Mouse (Mus musculus): Measurements from ENCODE around the gene Dennd1b. TPM values are rescaled to one million over a fixed set of nuclear protein-coding genes. Genes with fewer than 3 reads are reported as not detected.

Gene Dennd1b
- polyA plus RNA-seq, 1 experiment = 7.7 TPM

DNA sequence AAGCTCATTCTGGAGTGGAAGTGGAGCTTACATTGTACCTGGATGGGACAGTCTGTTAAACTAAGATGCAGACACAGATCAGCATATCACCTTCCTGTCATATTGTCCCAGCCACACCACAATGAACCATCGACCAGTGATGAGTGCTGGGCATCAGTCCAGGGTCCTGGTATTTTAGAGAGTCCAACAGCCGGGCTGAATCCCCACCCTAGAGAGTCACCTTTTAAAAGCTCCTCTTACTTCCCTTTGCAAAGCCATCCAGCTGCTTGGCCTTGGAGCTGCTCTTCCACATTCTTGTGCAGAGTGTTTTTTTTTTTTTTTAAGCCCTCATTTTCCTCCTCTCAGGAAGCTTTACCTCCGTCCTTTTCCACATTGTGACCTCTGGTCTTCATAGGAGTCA lies 33.2 kb upstream of the Dennd1b start:
- Histone ChIP-seq H3K27ac (ENCODE audit: control insufficient read depth, insufficient read depth, low read depth, low read length, poor library complexity) (no peak overlapping the region), H3K4me3 (replicated peaks; ENCODE audit: control insufficient read depth, low read depth, low read length) (no peak overlapping the region), H3K4me1 (ENCODE audit: control insufficient read depth, insufficient read depth, low read length) (no peaks in the 10 kb centered on the region)
- TF ChIP-seq POLR2A (IDR thresholded peaks at IDR 0.05; ENCODE audit: borderline replicate concordance, control insufficient read depth, low read depth, low read length) (no peak), CTCF (IDR thresholded peaks at IDR 0.05; ENCODE audit: control insufficient read depth, insufficient read depth, low read length) (no peak)
- 30% methylated on average over 3 of the region's 3 CpGs for WGBS

DNA sequence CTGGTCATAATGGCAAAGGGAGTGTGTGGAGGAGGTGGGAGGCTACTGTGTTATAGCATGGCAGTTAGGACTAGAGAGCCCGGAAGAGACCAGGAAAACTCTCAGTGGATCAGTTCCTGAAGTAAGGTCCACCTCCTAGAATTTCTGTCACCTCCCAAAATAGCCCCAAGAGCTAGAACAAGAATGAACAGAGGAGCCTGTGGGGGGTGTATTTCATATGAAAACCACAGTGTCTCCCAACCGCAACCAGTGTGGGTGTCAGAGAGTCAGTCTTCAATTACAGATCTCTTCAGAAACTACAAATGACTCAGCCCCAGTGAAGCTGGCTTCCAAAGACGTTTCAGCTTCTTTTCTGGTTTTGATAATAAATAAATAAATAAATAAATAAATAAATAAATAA lies 32.4 kb upstream of the Dennd1b start:
- WGBS = 60% methylated on average over 3 of the region's 3 CpGs
- Histone ChIP-seq H3K27ac (ENCODE audit: control insufficient read depth, insufficient read depth, low read depth, low read length, poor library complexity) (no peak overlapping the region), H3K4me3 (replicated peaks; ENCODE audit: control insufficient read depth, low read depth, low read length) (no peak overlapping the region), H3K4me1 (ENCODE audit: control insufficient read depth, insufficient read depth, low read length) (no peaks in the 10 kb centered on the region)
- TF ChIP-seq CTCF (IDR thresholded peaks at IDR 0.05; ENCODE audit: control insufficient read depth, insufficient read depth, low read length) = no peak
- no peak for TF ChIP-seq POLR2A (IDR thresholded peaks at IDR 0.05; ENCODE audit: borderline replicate concordance, control insufficient read depth, low read depth, low read length)

DNA sequence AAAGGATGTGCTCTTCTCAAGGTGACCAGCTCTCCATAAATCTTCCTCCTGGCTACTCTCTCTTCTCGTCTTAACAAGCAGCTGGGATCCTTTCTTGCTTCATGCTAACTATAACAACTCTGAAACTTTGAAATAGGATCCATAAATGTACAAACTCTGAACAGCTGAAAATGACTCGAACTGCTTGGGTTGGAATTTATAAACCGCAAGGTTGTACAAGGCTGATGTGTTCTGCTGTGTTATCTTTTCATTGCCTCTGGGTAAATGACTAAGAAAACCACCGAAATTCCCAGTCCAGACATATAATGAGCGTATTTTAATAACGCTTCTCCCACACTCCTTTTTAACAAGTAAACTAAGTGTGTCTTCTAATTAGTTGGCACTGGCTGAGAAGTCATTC lies 27.1 kb upstream of the Dennd1b start:
- Histone ChIP-seq H3K27ac (ENCODE audit: control insufficient read depth, insufficient read depth, low read depth, low read length, poor library complexity) (no peak overlapping the region), H3K4me1 (ENCODE audit: control insufficient read depth, insufficient read depth, low read length) (no peaks in the 10 kb centered on the region), H3K4me3 (replicated peaks; ENCODE audit: control insufficient read depth, low read depth, low read length) (no peak overlapping the region)
- no peak for TF ChIP-seq CTCF (IDR thresholded peaks at IDR 0.05; ENCODE audit: control insufficient read depth, insufficient read depth, low read length)
- no peak for TF ChIP-seq POLR2A (IDR thresholded peaks at IDR 0.05; ENCODE audit: borderline replicate concordance, control insufficient read depth, low read depth, low read length)
- 79% methylated on average over 6 of the region's 6 CpGs for WGBS

DNA sequence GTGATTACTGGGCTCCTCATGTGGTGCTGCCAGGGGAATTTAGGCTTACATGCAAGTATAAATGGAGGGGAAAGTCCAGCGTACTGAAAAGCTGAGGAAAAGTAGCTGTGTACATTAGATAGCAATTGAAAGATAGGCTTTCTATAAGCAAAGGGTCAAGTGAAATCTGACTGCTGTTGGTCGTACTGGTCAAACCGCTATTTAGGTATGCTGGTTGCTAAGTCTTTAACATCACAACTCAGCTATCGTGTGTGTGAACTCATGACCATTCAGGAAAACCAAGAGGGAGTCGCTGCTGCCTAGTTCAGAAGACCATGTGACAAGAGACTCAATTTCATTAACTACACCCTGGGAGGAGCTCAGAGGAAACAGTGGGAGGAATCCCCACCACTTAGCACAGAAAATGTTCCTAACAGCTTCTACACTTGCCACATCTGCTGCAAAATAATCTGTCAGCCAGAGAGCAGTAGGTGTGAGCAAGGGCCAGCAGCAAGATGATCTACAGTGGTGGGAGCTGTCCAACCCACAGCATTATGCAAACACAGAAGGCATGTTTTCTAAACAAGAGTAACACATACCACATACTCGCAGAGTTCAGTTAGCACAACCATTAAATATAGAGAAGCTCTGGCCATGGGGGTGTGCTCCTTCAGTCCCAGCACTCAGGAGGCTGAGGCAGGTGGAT lies 25.4 kb upstream of the Dennd1b start:
- Histone ChIP-seq H3K4me3 (replicated peaks; ENCODE audit: control insufficient read depth, low read depth, low read length) (no peak overlapping the region), H3K27ac (ENCODE audit: control insufficient read depth, insufficient read depth, low read depth, low read length, poor library complexity) (no peak overlapping the region), H3K4me1 (ENCODE audit: control insufficient read depth, insufficient read depth, low read length) (no peaks in the 10 kb centered on the region)
- WGBS = 73% methylated on average over 6 of the region's 6 CpGs
- TF ChIP-seq CTCF (IDR thresholded peaks at IDR 0.05; ENCODE audit: control insufficient read depth, insufficient read depth, low read length) = no peak
- TF ChIP-seq POLR2A (IDR thresholded peaks at IDR 0.05; ENCODE audit: borderline replicate concordance, control insufficient read depth, low read depth, low read length) = no peak

DNA sequence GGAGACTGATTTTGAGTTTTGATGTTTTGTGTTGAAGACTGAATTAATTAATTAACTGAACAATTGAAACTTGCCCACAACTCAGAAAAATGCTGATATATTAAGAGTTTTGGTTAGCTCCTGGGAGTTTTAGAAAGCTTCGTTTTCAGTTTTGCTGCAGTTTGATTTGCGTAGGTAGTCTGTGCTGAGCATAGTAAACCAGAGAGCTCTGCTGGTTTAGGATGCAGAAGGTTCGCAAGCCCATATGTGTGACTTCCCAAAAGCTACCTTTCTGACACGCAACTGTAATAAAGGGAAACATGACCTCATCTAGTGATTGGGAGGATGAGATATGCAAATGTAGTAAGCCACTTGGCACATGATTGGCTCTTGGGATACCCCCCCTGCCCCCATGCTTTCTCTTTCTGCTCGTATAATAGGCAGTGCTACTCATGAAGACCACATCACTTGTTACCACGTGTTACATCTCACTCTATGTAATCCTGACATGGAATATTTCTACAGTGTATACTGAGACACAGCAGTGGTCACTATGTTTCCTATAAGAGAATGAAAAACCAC lies 23.6 kb upstream of the Dennd1b start:
- Histone ChIP-seq H3K4me3 (replicated peaks; ENCODE audit: control insufficient read depth, low read depth, low read length) (no peak overlapping the region), H3K4me1 (ENCODE audit: control insufficient read depth, insufficient read depth, low read length) (no peaks in the 10 kb centered on the region), H3K27ac (ENCODE audit: control insufficient read depth, insufficient read depth, low read depth, low read length, poor library complexity) (no peak overlapping the region)
- TF ChIP-seq POLR2A (IDR thresholded peaks at IDR 0.05; ENCODE audit: borderline replicate concordance, control insufficient read depth, low read depth, low read length) (no peak), CTCF (IDR thresholded peaks at IDR 0.05; ENCODE audit: control insufficient read depth, insufficient read depth, low read length) (no peak)
- WGBS = 43% methylated on average over 6 of the region's 6 CpGs

DNA sequence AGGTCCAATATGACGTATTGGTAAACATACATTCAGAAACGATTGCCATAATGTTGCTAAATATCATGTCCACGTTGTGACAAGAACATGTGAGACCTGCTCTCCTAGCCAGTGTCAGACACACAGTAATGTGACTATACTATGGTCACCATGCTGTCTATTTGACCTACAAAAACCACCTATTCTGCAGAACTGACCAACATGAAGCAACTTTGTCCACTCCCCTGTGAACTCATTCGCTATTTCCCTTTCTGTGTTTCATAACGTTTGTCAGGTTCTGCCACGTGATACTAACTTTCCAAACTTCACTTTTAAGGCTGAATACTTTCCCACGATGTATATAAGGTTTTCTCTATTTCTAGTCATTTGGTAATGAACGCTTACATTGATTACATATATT lies 22.8 kb upstream of the Dennd1b start:
- Histone ChIP-seq H3K4me3 (replicated peaks; ENCODE audit: control insufficient read depth, low read depth, low read length) (no peak overlapping the region), H3K4me1 (ENCODE audit: control insufficient read depth, insufficient read depth, low read length) (no peaks in the 10 kb centered on the region), H3K27ac (ENCODE audit: control insufficient read depth, insufficient read depth, low read depth, low read length, poor library complexity) (no peak overlapping the region)
- 56% methylated on average over 8 of the region's 8 CpGs for WGBS
- TF ChIP-seq CTCF (IDR thresholded peaks at IDR 0.05; ENCODE audit: control insufficient read depth, insufficient read depth, low read length) = no peak

DNA sequence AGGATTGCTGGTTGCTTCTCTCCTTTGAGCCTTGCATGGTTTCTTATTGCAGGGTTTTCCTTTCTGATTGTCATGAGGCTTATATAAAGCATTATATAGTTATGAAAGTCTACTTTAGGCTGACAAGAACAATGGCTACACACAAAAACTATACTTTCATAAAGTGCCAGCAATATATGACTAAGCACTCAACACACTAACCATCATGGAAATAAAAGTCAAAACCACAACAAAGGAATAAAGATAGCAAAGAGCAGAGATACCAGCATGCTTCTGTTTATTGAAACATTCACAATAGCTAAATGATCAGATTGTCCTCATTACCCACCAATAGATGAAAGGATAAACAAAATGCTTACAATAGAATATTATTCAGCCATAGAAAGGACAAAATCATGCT lies 11.1 kb upstream of the Dennd1b start:
- TF ChIP-seq CTCF (IDR thresholded peaks at IDR 0.05; ENCODE audit: control insufficient read depth, insufficient read depth, low read length) (no peak), POLR2A (IDR thresholded peaks at IDR 0.05; ENCODE audit: borderline replicate concordance, control insufficient read depth, low read depth, low read length) (no peak)

DNA sequence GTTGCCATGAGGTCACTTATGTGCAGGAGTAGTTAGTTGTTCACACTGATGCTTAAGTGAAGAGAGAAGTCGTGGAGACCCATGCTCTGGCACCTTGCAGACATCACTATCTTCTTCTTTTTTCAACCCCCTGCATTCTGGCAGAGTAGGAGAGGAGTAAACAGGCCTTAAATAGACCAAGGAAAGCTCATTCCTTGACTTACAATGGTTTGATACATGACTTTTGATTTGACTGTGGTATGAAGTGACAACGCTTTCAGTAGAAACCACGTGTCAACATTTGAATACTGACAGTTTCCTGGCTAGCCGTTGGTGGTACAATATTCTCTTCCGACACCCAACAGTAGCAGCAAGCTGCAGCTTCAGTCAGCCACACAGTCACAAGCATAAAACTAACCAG lies 8.3 kb upstream of the Dennd1b start:
- Histone ChIP-seq H3K27ac (ENCODE audit: control insufficient read depth, insufficient read depth, low read depth, low read length, poor library complexity) (no peak overlapping the region), H3K4me1 (ENCODE audit: control insufficient read depth, insufficient read depth, low read length) (peaks cover 1% of the 10 kb centered on the region; the same call in 1 of the 2 replicates), H3K4me3 (replicated peaks; ENCODE audit: control insufficient read depth, low read depth, low read length) (no peak overlapping the region)
- no peak for TF ChIP-seq POLR2A (IDR thresholded peaks at IDR 0.05; ENCODE audit: borderline replicate concordance, control insufficient read depth, low read depth, low read length)
- no peak for TF ChIP-seq CTCF (IDR thresholded peaks at IDR 0.05; ENCODE audit: control insufficient read depth, insufficient read depth, low read length)
- 30% methylated on average over 5 of the region's 5 CpGs for WGBS

More for the DNA sequence above, 11.1 kb upstream of the Dennd1b start:
- Histone ChIP-seq H3K4me1 (ENCODE audit: control insufficient read depth, insufficient read depth, low read length) (peaks cover 1% of the 10 kb centered on the region; the same call in 1 of the 2 replicates), H3K27ac (ENCODE audit: control insufficient read depth, insufficient read depth, low read depth, low read length, poor library complexity) (no peak overlapping the region), H3K4me3 (replicated peaks; ENCODE audit: control insufficient read depth, low read depth, low read length) (no peak overlapping the region)
